Mouse (Mus musculus) liver, adult 2 months (tissue): ENCODE measurements at regions not wholly inside any gene's neighbourhood (a gene's known extent, or its start where the extent isn't known, plus 50 kb on each side); places are given as distances from the start of the nearest gene placed in this dataset.
"Not testable (repeated sequence)": the region's sequence is repeated elsewhere in the genome, so short reads cannot be mapped to it uniquely, and the experiment has no call there.

Source experiments
- CTCF ChIP-seq: fragments of 200-500 bp; IDR thresholded peaks from 2 replicates; pipeline ENCODE4 v1.5.1; 2011; ENCODE audit warnings: low read depth, low read length, control low read depth
- POLR2A ChIP-seq: fragments of 200-500 bp; IDR thresholded peaks from 2 replicates; pipeline ENCODE4 v1.6.1; 2011; ENCODE audit warnings: low read length, control low read depth; ENCODE audit not compliant: insufficient read depth; ENCODE audit errors: extremely low read depth

GRCm38 (mm10) chr16:21100126-21100525, 53.7 kb downstream of the Teddm3 start:
- TF ChIP-seq POLR2A, CTCF: not testable (repeated sequence)
